Mouse (Mus musculus) embryonic stem cell, embryonic (primary cell): ENCODE results near the gene Gpi1.

Experiments used
- CTCF ChIA-PET, 4 experiments: fragments of 300-600 bp in 2 of 4; fragments of 350-600 bp in 2 of 4; sonication (Branson Sonifier 250); formaldehyde crosslinking; loops; one replicate each; lab custom pipeline; 2022; ENCODE audit warnings: inconsistent platforms in 2 of 4; lab: Charles Lee
- POLR2A ChIA-PET, 4 experiments: fragments of 300-600 bp in 2 of 4; fragments of 350-600 bp in 2 of 4; sonication (Branson Sonifier 250); formaldehyde crosslinking; loops; one replicate each; lab custom pipeline; 2022; ENCODE audit warnings: antibody characterized with exemption in 4 of 4, inconsistent platforms in 1 of 4; lab: Charles Lee

Gpi1 gene

DNA sequence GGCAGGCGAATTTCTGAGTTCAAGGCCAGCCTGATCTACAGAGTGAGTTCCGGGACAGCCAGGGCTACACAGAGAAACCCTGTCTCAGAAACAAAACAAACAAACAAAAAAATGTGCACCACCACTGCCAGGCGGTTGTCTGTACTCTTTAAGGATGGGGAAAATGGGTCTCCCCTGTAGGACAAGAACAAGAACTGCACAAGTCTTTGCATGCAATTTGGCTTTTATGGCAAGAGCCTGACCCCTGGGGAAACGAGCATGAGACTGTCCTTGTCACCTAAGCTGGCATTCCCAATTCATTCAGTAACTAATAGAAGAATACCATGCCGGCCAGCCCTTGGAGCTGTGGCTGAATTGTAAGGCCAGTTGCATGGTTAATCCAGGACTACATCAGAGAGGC lies 5.5 kb upstream of the Gpi1 start:
- CTCF ChIA-PET: interaction anchor here in 2 of 4 experiments (0.7 to 1.6 kb wide), 2 partner anchors 8 to 17 kb away, joined by 3 read pairs; no protein-coding TSS in a partner anchor
- POLR2A ChIA-PET: interaction anchor here in 3 of 4 experiments (0.6 to 3.6 kb wide), 17 partner anchors 11 to 846 kb away, joined by 3 to 31 read pairs (median 5); partner anchors contain the start of genes Uba2 (in 2 of the 3) and Pdcd2l (in 1 of the 3)

DNA sequence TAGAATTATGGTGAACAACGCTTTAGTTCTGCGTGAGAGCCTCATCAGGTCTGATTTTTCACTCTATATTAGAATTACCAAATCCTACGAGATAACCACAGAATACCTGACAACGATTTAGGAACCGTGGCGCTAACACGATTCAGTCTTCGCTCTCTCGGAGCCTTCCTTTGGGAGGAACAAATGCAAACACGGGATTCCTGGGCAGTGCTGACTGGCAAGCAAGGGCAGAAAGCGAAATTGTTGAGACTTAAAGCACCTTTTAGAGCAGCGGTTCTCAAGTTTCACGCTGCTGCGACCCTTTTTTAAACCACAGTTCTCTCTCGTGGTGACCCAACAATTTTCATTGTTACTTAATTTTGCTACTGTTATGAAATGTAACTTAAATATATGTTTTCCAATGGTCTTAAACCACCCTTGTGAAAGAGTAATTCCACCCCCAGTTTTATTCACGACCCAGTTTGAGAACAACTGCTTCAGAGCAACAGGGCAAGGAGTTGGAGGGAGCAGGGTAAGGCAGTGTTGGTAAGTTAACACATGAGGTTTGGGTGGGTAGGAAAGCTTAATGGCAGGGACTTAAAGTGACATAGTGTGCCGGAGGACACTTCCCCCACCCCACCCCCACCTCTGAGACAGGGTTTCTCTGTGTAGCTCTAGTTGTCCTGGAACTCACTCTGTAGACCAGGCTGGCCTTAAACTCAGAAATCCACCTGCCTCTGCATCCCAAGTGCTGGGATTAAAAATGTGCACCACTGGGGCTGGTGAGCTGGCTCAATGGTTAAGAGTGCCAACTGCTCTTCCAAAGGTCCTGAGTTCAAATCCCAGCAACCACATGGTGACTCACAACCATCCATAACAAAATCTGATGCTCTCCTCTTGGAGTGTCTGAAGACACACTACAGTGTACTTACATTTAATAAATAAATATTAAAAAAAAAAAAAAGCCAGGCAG lies 4.8 kb upstream of the Gpi1 start:
- ChIA-PET POLR2A (interaction anchor here (0.5 to 3.6 kb wide), 61 partner anchors 8 to 847 kb away, joined by 3 to 31 read pairs (median 4); partner anchors contain the start of genes Uba2 (in 3 of the 4), Pdcd2l (in 2 of the 4), 4931406P16Rik (in 1 of the 4) and Gm6096 (in 1 of the 4)), CTCF (interaction anchor here (0.5 to 1.6 kb wide), 6 partner anchors 8 to 514 kb away, joined by 3 read pairs; no protein-coding TSS in a partner anchor)

DNA sequence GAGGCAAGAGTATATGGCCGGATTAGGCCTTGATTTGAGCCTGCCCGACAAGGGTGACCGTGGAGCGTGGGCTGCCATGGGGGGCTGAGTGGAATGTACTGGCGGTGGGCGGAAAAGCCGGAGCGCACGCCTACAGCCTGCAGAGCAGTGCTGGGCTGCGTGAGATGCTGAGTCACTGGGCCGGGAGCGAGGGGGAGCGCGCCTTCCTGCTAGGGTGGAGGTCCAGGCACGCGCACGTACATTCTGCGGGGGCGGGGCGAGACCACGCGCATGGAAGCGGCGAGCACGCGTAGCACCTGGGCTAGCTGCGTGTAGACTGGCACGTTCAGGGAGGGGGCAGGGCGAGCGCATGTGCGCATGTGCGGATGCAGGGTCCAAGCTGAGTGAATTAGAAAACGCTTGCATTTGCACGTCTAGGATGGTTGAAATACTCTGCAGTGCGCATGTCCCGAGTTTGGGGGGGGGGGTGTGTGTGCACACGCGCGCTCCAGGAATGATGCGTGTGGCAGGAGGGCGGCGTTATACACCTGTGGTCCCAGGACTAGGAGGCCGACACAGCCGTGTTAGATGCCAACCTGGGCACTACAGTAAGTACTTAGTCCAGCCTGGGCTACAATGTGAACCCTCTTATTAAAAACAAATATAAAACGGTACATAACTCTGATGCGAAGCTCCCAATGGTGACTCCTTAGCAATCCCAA lies 3.9 kb upstream of the Gpi1 start:
- ChIA-PET CTCF (interaction anchor here (0.5 to 1.6 kb wide), 7 partner anchors 9 to 440 kb away, joined by 3 to 4 read pairs (median 3); no protein-coding TSS in a partner anchor), POLR2A (interaction anchor here (0.5 to 3.6 kb wide), 69 partner anchors 8 to 1371 kb away, joined by 3 to 31 read pairs (median 4); partner anchors contain the start of genes Uba2 (in 3 of the 4), 4931406P16Rik (in 1 of the 4), Gm6096 (in 1 of the 4) and Pdcd2l (in 1 of the 4))

DNA sequence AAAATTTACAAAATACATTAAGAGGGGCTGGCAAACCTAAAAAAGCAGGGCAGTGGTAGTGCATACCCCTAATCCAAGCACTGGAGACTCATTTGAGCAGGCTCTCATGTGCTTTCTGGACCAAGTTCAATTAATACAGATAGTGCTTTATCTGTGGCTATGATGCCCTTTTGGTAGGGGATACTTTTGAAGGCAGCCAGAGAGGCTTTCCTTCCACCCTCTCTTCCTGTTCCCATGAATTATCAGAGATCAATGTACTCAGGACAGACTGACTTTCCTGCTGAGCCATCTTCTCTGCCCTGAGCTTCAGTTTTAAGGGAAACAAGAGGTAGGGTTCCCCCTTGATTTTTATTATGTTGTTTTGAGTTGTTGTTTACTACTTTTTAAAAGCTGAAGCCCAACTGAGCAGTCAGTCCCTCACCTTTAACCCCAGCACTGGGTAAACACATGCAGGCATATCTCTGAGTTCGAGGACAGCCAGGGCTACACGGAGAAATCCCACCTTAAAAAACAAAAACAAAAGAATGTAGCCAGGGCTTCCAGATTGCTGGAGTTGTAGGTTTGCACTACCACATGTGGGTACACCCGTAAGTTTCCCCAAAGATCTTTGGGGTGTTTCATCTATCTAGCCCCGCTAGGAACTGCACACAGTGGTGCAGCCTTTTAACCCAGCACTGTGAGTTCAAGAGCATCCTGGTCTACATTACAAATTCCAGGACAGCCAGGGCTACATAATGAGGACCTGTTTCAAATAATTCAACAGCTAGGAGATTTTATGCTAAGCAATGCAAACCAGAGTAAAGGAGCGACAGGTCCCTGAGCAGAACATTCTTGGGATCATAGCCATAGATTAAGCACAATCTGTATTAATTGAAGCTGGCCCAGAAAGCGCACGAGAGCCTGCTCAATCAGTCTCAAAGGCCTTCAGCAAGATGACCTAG lies 2.9 kb upstream of the Gpi1 start:
- CTCF ChIA-PET: no interaction called here

DNA sequence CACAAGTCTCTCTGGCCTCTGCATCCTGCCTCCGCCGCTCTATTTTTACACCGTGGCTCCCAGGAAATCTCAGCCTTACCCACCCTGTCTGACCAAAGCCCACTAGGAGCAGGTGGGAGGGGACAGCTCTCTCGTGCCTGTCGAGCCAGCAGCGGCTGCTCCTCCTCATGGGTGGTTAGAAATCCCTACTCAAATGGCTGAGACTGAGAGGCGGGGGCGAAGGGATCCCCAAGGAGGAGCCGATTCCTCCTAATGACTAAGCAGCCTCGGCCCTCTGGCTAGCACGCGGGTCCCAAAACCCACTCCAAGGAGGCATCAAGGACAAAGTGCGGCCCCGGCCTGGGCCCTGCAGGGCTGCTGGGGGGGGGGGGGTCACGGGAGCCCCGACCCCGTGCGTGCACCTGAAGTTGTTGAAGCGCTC lies 435 bp downstream of the Gpi1 start:
- ChIA-PET POLR2A (interaction anchor here in 3 of 4 experiments (0.6 to 3.4 kb wide), 40 partner anchors 7 to 317 kb away, joined by 3 to 37 read pairs (median 5); partner anchors contain the start of genes Uba2 (in 2 of the 3), 4931406P16Rik (in 1 of the 3) and Pdcd2l (in 1 of the 3)), CTCF (interaction anchor here in 2 of 4 experiments (0.5 to 1.0 kb wide), 2 partner anchors 20 to 63 kb away, joined by 3 to 5 read pairs; no protein-coding TSS in a partner anchor)

More for the DNA sequence above, 2.9 kb upstream of the Gpi1 start:
- POLR2A ChIA-PET: interaction anchor here (0.6 to 3.6 kb wide), 45 partner anchors 8 to 1372 kb away, joined by 3 to 31 read pairs (median 4); partner anchors contain the start of genes Uba2 (in 3 of the 4) and 4931406P16Rik (in 1 of the 4)

DNA sequence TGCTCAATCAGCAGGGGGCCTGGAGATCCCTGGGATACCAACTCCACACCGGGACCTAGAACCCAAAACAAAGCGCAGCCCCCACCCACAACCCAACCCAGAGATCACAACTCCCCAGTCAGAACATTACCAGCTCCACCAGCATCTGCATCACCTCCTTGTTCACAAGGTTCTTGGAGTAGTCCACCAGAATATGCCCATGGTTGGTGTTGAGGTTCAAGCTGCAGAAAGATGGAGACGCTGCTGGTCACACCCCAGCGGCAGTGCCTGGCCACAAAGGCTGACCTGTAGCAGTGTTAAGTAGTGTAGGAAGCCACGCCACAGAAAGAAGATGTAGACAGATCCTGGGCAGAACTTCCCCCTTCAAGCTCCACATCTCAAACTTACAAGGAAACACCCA lies 983 bp downstream of the Gpi1 start:
- ChIA-PET POLR2A (interaction anchor here (0.5 to 3.4 kb wide), 24 partner anchors 8 to 523 kb away, joined by 3 to 37 read pairs (median 5); partner anchors contain the start of gene Uba2 (in 1 of the 4)), CTCF (interaction anchor here in 1 of 4 experiments (0.6 kb wide), 1 partner anchor 30 kb away, joined by 5 read pairs; no protein-coding TSS in a partner anchor)

DNA sequence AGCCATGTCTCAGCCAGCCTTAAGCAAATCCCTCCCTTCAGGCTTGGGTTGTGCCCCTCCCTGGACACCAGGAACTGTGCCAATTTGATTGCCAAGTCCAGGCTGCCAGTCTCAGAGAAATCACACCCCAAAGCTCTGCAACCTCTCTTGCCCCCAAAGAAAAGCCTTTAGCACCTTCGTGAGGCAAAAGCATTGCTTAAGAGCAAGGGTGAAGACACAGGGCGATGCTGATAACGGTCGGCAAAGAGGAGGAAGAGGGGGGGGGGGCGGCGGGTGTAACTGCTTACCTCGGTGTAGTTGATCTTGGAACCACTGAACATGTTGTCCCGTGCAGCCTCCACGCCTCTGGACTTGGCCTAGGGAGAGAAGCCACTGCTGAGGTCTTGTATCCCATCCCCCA lies 1.5 kb downstream of the Gpi1 start:
- CTCF ChIA-PET: interaction anchor here in 2 of 4 experiments (0.6 kb wide), 2 partner anchors 27 to 30 kb away, joined by 3 to 5 read pairs; no protein-coding TSS in a partner anchor
- POLR2A ChIA-PET: interaction anchor here (0.5 to 4.2 kb wide), 14 partner anchors 7 to 524 kb away, joined by 3 to 37 read pairs (median 5); no protein-coding TSS in a partner anchor

DNA sequence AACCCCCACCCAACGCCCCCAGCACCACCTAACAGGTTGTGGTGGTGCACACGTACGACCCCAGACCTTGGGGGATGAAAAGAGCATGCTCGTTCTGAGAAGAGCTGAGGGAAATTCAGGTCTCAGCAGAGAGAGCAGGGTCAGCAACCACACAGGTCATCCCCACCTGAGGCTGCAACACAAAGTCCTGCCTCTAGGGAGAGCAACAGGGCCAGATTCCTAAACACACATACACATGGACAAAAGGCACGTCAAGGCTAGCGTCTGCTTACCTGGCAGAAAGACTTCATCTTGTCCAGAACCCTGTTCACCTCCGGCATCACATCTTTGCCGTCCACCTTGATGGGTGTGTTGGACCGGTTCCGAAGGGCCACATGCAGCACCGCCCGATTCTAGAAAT lies 3.3 kb downstream of the Gpi1 start:
- POLR2A ChIA-PET: interaction anchor here (0.6 to 4.2 kb wide), 15 partner anchors 8 to 322 kb away, joined by 3 to 14 read pairs (median 6); partner anchors contain the start of gene Pdcd2l (in 1 of the 4)
- CTCF ChIA-PET: interaction anchor here in 2 of 4 experiments (0.6 to 1.2 kb wide), 2 partner anchors 60 to 111 kb away, joined by 3 to 5 read pairs; no protein-coding TSS in a partner anchor

DNA sequence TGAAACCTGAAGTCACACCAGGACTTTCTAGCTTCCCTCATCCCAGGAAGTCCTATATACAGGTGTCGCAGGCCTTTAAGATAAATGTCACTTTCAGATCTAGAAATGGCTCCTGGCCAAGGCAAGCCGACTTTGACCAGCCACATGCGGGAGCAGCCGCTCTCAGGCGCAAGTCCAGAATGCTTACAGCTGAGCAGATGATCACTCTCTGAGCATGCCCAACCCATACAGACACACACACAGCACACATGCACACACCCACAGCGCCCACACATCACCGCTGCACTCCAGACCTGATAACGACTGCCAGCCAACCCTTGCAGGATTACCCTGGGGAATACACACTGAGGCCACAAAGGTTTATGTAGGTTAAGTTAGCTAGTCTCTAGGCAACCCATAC lies 4.0 kb downstream of the Gpi1 start:
- POLR2A ChIA-PET: interaction anchor here (0.6 to 4.2 kb wide), 19 partner anchors 8 to 62 kb away, joined by 3 to 14 read pairs (median 4); partner anchors contain the start of gene Pdcd2l (in 1 of the 4)

DNA sequence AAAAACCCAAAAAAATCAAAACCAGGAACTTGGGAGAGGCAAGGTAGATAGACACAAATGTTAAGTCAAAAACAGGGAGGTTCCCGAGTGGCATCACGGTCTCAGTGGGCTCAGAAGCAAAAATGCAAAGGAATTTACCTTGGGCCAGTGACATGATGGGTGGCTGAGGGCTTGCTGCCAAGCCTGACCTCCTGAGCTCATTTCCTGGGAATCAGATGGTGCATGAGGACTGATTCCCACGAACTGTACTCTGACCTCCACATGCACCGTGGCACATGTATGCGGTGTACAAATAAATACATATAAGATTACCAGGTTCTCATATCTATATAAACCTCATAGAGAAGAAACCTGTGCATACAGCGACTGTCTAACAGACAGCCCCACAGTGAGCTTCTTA lies 5.8 kb downstream of the Gpi1 start:
- ChIA-PET CTCF (interaction anchor here in 2 of 4 experiments (0.6 kb wide), 2 partner anchors 515 to 522 kb away, joined by 4 to 11 read pairs; no protein-coding TSS in a partner anchor), POLR2A (interaction anchor here in 3 of 4 experiments (0.6 to 4.2 kb wide), 7 partner anchors 8 to 75 kb away, joined by 3 to 14 read pairs (median 5); no protein-coding TSS in a partner anchor)

More for the DNA sequence above, 4.0 kb downstream of the Gpi1 start:
- CTCF ChIA-PET: interaction anchor here in 1 of 4 experiments (0.6 to 0.7 kb wide), 2 partner anchors 30 to 86 kb away, joined by 3 to 4 read pairs; partner anchors contain the start of gene Pdcd2l

DNA sequence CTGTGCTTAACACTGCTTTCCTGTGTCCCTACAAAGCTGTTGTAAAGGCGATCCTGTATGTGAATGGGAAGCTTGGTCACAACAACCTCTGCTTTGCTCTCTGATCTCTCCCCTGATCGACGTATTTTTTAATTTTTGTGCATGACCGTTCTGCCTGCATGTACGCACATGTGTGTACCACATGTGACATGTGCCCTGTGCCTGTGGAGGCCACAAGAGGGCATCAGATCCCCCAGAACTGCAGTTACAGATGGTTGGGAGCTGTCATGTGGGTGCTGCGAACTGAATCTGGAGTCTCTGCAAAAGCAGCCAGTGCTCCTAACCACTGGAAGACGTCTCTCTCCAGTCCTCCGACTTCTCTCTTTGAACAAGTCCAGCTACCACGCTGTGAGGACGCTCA lies 7.8 kb downstream of the Gpi1 start:
- ChIA-PET POLR2A (interaction anchor here in 3 of 4 experiments (0.5 to 5.5 kb wide), 25 partner anchors 8 to 1964 kb away, joined by 3 to 37 read pairs (median 4); partner anchors contain the start of genes Pdcd2l (in 2 of the 3), Gpi1 (in 1 of the 3) and Uba2 (in 1 of the 3)), CTCF (interaction anchor here in 2 of 4 experiments (1.0 kb wide), 2 partner anchors 12 to 20 kb away, joined by 3 read pairs; no protein-coding TSS in a partner anchor)

DNA sequence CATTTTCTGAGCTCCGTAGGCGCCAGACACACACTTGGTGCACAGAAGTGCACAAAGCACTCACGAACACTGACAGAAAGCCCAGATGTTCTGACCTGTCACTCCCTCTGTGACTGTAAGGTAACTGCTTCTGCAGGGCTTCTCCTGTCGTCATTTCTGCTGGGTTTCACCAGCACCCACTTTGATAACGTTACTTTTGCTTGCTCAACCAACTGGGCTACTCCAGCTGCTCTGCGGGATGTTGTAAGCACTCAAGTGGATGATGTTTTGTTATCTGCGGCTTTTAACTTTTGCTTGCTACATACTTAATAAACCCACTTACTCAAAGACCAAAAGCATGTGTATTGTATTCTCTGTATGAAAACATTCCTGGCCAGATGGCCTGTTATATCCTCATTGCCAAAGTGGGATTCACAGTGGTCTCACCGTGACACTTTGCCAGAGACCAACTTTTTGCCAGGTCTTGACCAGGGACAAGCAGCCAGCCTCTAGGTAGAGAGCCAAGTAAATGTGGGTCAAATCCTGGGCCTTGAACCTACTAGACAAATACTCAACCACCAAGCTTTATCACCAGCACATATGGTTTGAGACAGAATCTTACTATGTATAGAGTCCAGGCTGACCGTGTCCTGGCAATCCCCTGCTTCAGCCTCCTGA lies 8.4 kb downstream of the Gpi1 start:
- CTCF ChIA-PET: no interaction called here
- POLR2A ChIA-PET: interaction anchor here in 3 of 4 experiments (0.5 to 5.5 kb wide), 21 partner anchors 8 to 58 kb away, joined by 3 to 37 read pairs (median 4); partner anchors contain the start of genes Gpi1 (in 3 of the 3), Pdcd2l (in 2 of the 3) and Uba2 (in 1 of the 3)

DNA sequence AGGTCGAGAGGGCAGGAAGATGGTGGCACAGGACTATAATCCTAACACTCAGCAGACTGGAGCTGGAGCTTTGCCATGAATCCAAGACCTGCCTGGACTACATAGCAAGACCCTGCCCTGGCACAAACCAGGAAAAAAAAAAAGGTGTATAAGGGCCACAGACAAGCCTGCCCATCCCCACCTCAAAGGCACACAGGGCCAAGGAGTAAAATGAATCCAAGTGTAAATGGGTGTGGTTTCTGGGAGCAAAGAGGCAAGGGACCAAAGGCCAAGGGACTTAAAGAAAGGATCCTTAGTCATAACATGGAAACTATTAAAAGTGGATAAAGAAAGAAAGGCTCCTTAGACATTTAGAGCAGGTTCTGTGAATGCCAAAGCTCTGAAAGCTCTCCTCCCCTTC lies 11.6 kb downstream of the Gpi1 start:
- CTCF ChIA-PET: interaction anchor here in 1 of 4 experiments (0.6 kb wide), 1 partner anchor 20 kb away, joined by 12 read pairs; no protein-coding TSS in a partner anchor
- POLR2A ChIA-PET: interaction anchor here (0.6 to 5.5 kb wide), 15 partner anchors 8 to 83 kb away, joined by 3 to 37 read pairs (median 4); partner anchors contain the start of genes Gpi1 (in 2 of the 4) and Uba2 (in 2 of the 4)

DNA sequence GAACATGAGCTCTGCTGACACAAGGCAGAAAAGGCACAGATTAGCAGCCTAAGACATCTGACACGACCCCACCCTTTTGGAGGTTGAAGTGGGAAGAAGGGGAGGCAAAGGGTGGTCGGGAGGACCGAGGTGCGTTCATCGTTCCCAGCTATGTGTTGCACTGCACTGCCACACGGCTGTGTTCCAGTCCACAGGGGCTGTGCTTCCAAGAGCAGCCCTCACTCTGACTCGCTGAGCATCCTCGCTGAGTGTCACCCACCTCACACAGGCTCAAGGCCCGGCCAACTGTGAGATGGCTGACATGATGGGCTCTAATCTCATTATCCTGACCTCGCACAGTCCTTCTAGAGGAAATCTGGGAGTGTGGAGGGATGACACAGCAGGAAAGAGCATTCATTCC lies 13.7 kb downstream of the Gpi1 start:
- CTCF ChIA-PET: interaction anchor here in 2 of 4 experiments (0.6 to 1.0 kb wide), 3 partner anchors 9 to 18 kb away, joined by 5 to 9 read pairs (median 8); no protein-coding TSS in a partner anchor
- POLR2A ChIA-PET: interaction anchor here (0.7 to 4.3 kb wide), 15 partner anchors 8 to 174 kb away, joined by 3 to 37 read pairs (median 5); partner anchors contain the start of genes Gpi1 (in 2 of the 4) and Pdcd2l (in 1 of the 4)

DNA sequence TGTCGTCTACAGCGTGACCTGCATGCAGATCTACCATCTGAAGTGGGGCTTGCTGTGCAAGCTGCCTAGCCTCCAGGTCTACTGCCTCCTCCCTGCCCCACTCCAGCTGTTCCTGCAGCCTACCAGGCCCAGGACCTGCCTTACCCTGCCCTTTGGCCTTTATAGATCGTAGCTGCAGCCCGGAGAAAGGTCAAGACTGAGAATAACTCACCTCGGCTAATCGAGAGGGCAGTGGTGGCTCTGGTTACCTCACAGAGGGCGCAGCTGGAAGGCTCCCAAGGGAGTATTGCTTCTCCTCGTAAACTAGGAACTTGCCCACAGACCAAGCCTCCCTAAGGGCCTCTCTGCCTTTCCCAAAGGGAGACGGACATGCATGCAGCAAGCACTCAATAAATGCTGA lies 14.7 kb downstream of the Gpi1 start:
- CTCF ChIA-PET: no interaction called here

More for the DNA sequence above, 14.7 kb downstream of the Gpi1 start:
- POLR2A ChIA-PET: interaction anchor here in 3 of 4 experiments (0.6 to 4.3 kb wide), 17 partner anchors 8 to 175 kb away, joined by 3 to 37 read pairs (median 4); partner anchors contain the start of genes Gpi1 (in 2 of the 3) and Pdcd2l (in 1 of the 3)
